In the genomic region with DNA sequence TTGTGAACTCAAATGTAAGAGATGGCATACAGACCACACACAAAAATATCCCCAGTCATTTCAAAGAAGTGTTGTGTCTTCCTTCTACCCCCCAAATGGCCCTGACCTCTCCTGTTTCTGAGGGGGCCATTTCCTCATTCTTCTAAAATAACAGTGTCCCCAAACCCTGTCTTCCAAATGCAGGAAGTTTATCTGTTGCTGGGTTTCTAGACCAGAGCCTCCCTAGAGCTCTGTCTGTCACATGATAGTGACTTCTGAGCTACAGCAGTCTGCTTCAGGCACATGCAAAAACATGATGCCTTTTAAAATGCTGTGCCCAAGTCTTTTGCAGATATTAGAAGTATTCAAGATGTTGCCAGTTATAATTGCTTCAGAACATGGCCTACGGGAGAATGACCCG, we compare ENCODE assay signal across 2 mouse cellular contexts.
TF ChIP-seq lines count a peak whose summit lies in the region.

No protein-coding gene starts in this region.

TF ChIP-seq in CH12.LX, 34 proteins besides CTCF, POLR2A, EP300 and RAD21 (continued from another document):
- TF ChIP-seq BHLHE40 (IDR thresholded peaks at IDR 0.05; ENCODE audit: low read depth, low read length) (peak; percentile 48; the same call in 1 of the 2 replicates), TBP (conservative IDR thresholded peaks at IDR 0.05; ENCODE audit: low read depth, low read length) (no peak), IRF4 (IDR thresholded peaks at IDR 0.05; ENCODE audit: low read depth, low read length) (no peak)

TF ChIP-seq in MEL, 35 proteins besides CTCF, POLR2A, EP300 and RAD21 (continued from another document):
- TF ChIP-seq UBTF (IDR thresholded peaks at IDR 0.05; ENCODE audit: borderline replicate concordance, insufficient read depth, low read depth, low read length) (no peak), MYC (IDR thresholded peaks at IDR 0.05; ENCODE audit: low read depth, low read length) (no peak), USF1 (IDR thresholded peaks at IDR 0.05; ENCODE audit: low read depth, low read length) (peak; percentile 71; the same call in 1 of the 2 replicates), ETS1 (IDR thresholded peaks at IDR 0.05; ENCODE audit: low read depth, low read length) (no peak), CHD2 (IDR thresholded peaks at IDR 0.05; ENCODE audit: low read length) (no peak), TAL1 (IDR thresholded peaks at IDR 0.05; ENCODE audit: low read length) (no peak), MAZ (IDR thresholded peaks at IDR 0.05; ENCODE audit: low read depth, low read length) (no peak), SMC3 (IDR thresholded peaks at IDR 0.05; ENCODE audit: low read depth, low read length) (no peak), ZKSCAN1 (IDR thresholded peaks at IDR 0.05; ENCODE audit: low read depth, low read length) (no peak), HCFC1 (IDR thresholded peaks at IDR 0.05; ENCODE audit: low read depth, low read length) (no peak), ZC3H11A (IDR thresholded peaks at IDR 0.05; ENCODE audit: low read depth, low read length) (no peak), BHLHE40 (IDR thresholded peaks at IDR 0.05; ENCODE audit: borderline replicate concordance, low read depth, low read length) (peak; percentile 34; the same call in 1 of the 2 replicates), MAFK (IDR thresholded peaks at IDR 0.05; ENCODE audit: borderline replicate concordance, low read depth, low read length) (no peak), GATA1 (IDR thresholded peaks at IDR 0.05; ENCODE audit: low read depth, low read length) (no peak), TCF12 (IDR thresholded peaks at IDR 0.05; ENCODE audit: low read depth, low read length) (no peak), GABPA (IDR thresholded peaks at IDR 0.05; ENCODE audit: low read depth, low read length) (0 out of 2 replicates have a peak, but pooled peaks have one; percentile 37), SIN3A (IDR thresholded peaks at IDR 0.05; ENCODE audit: low read length) (no peak), RCOR1 (IDR thresholded peaks at IDR 0.05; ENCODE audit: low read depth, low read length) (no peak), MXI1 (IDR thresholded peaks at IDR 0.05; ENCODE audit: low read depth, low read length) (no peak), MEF2A (IDR thresholded peaks at IDR 0.05; ENCODE audit: extremely low read depth, insufficient replicate concordance, low read depth, low read length, poor library complexity, severe bottlenecking) (no peak), NELFE (IDR thresholded peaks at IDR 0.05; ENCODE audit: low read depth, low read length) (no peak; the same call in 1 of the 2 replicates), CHD1 (IDR thresholded peaks at IDR 0.05; ENCODE audit: low read depth, low read length) (no peak), ZMIZ1 (IDR thresholded peaks at IDR 0.05; ENCODE audit: low read depth, low read length) (no peak; the same call in 1 of the 2 replicates)
